In genomic region chr7:130472683-130473082, GRCm38 (mm10) we compare ENCODE assay signal across 16 mouse cellular contexts. TPM values are rescaled to one million over a fixed set of nuclear protein-coding genes. Genes with fewer than 3 reads are reported as not detected.
DNase-seq lines count a peak whose midpoint lies in the region; ATAC-seq and TF ChIP-seq lines count a peak whose summit lies in the region.
"Had no signal": no experiment of that assay in that cellular context is flagged by ENCODE, and none has a peak within 500 bp of the region (broad histone marks: within the 10 kb centered on the region; RNA-seq: fewer than 3 reads in every experiment).

No protein-coding gene starts in this region.

- peaks cover 47% of the 10 kb centered on the region for H3K4me1 ChIP-seq in forebrain, embryonic 12.5 days
- 0 out of 2 replicates have a peak, but pooled peaks cover 3% of the 10 kb centered on the region for H3K4me1 ChIP-seq in forebrain, postnatal 0 days (ENCODE audit: insufficient read depth)
- H3K4me1 ChIP-seq in midbrain, embryonic 12.5 days, result peaks cover 47% of the 10 kb centered on the region
- H3K4me1 ChIP-seq in midbrain, postnatal 0 days (ENCODE audit: insufficient read depth, low read length), result no peaks in the 10 kb centered on the region

- DNase-seq in forebrain, postnatal 0 days, result no peak
- no peak for DNase-seq in midbrain, postnatal 0 days (ENCODE audit: low spot score)
- DNase-seq in embryo, embryonic 11 days, result peak; percentile 64
- DNase-seq in retina, embryonic 14.5 days (ENCODE audit: low spot score), result peak; percentile 70
- DNase-seq in thymus, postnatal 14 days, result no peak
- no peak for DNase-seq in urinary bladder, postnatal 10 days (ENCODE audit: low spot score)
- DNase-seq: adrenal gland, postnatal 14 days; cerebellum, adult 18-20 months; gastrocnemius, postnatal 25 days; liver; lung, adult 18-20 months had no signal

- WGBS in forebrain, embryonic 12.5 days, result 11% methylated on average over 6 of the region's 6 CpGs
- WGBS in forebrain, postnatal 0 days, result 21% methylated on average over 6 of the region's 6 CpGs
- 14% methylated on average over 6 of the region's 6 CpGs for WGBS in midbrain, embryonic 12.5 days
- 26% methylated on average over 6 of the region's 6 CpGs for WGBS in midbrain, postnatal 0 days

- no peak for TF ChIP-seq CTCF in forebrain, postnatal 0 days (IDR thresholded peaks at IDR 0.05; ENCODE audit: low read depth)
- TF ChIP-seq CTCF in midbrain, postnatal 0 days (IDR thresholded peaks at IDR 0.05), result no peak

- H3K4me3 ChIP-seq in forebrain, embryonic 12.5 days (replicated peaks), result no peak overlapping the region
- H3K4me3 ChIP-seq in forebrain, postnatal 0 days (ENCODE audit: low read depth, low read length), result no peak overlapping the region
- no peak overlapping the region for H3K4me3 ChIP-seq in midbrain, embryonic 12.5 days
- no peak overlapping the region for H3K4me3 ChIP-seq in midbrain, postnatal 0 days (ENCODE audit: low read depth, low read length)
- H3K4me3 ChIP-seq: heart, embryonic 12.5 days; neural tube, embryonic 13.5 days had no signal

- H3K27me3 ChIP-seq in forebrain, embryonic 12.5 days, result no peaks in the 10 kb centered on the region
- no peaks in the 10 kb centered on the region for H3K27me3 ChIP-seq in forebrain, postnatal 0 days (ENCODE audit: insufficient read depth, low read length)
- H3K27me3 ChIP-seq in midbrain, embryonic 12.5 days, result peaks cover 8% of the 10 kb centered on the region
- H3K27me3 ChIP-seq in midbrain, postnatal 0 days (ENCODE audit: insufficient read depth, low read length), result no peaks in the 10 kb centered on the region
- H3K27me3 ChIP-seq: heart, embryonic 12.5 days; neural tube, embryonic 13.5 days had no signal

- no peaks in the 10 kb centered on the region for H3K36me3 ChIP-seq in forebrain, embryonic 12.5 days (replicated peaks)
- peaks cover 4% of the 10 kb centered on the region; the same call in 1 of the 2 replicates for H3K36me3 ChIP-seq in forebrain, postnatal 0 days (ENCODE audit: insufficient read depth)
- H3K36me3 ChIP-seq in midbrain, embryonic 12.5 days, result no peaks in the 10 kb centered on the region
- 0 out of 2 replicates have a peak, but pooled peaks cover 2% of the 10 kb centered on the region for H3K36me3 ChIP-seq in midbrain, postnatal 0 days (ENCODE audit: insufficient read depth, low read length)
- H3K36me3 ChIP-seq: neural tube, embryonic 13.5 days had no signal

- no peak overlapping the region for H3K9ac ChIP-seq in forebrain, embryonic 12.5 days
- no peak overlapping the region for H3K9ac ChIP-seq in forebrain, postnatal 0 days
- no peak overlapping the region for H3K9ac ChIP-seq in midbrain, embryonic 12.5 days (replicated peaks)
- H3K9ac ChIP-seq in midbrain, postnatal 0 days (replicated peaks; ENCODE audit: low read length, poor library complexity, severe bottlenecking), result no peak overlapping the region
- H3K9ac ChIP-seq: heart, embryonic 12.5 days; neural tube, embryonic 13.5 days had no signal

- ATAC-seq in forebrain, embryonic 12.5 days (ENCODE audit: low FRiP score), result peak; percentile 70
- ATAC-seq in forebrain, postnatal 0 days, result no peak
- ATAC-seq in midbrain, embryonic 12.5 days (ENCODE audit: low FRiP score, low read depth), result peak; percentile 84
- no peak for ATAC-seq in midbrain, postnatal 0 days (ENCODE audit: low FRiP score)
- ATAC-seq: activated CD4-positive, CD25-positive, alpha-beta regulatory T cell, adult 4 months had no signal

- no peaks in the 10 kb centered on the region for H3K9me3 ChIP-seq in forebrain, embryonic 12.5 days
- H3K9me3 ChIP-seq in forebrain, postnatal 0 days (ENCODE audit: low read length), result no peaks in the 10 kb centered on the region
- no peaks in the 10 kb centered on the region for H3K9me3 ChIP-seq in midbrain, embryonic 12.5 days
- no peaks in the 10 kb centered on the region for H3K9me3 ChIP-seq in midbrain, postnatal 0 days (ENCODE audit: low read length)
- H3K9me3 ChIP-seq: heart, embryonic 12.5 days; neural tube, embryonic 13.5 days had no signal

- H3K27ac ChIP-seq in forebrain, embryonic 12.5 days, result peak overlapping the region; percentile 79
- H3K27ac ChIP-seq in forebrain, postnatal 0 days (ENCODE audit: low read depth, low read length), result no peak overlapping the region
- H3K27ac ChIP-seq in midbrain, embryonic 12.5 days (replicated peaks), result peak overlapping the region; percentile 58; the same call in 1 of the 2 replicates
- no peak overlapping the region for H3K27ac ChIP-seq in midbrain, postnatal 0 days (ENCODE audit: low read depth, low read length)
- H3K27ac ChIP-seq: neural tube, embryonic 13.5 days had no signal

- no peak overlapping the region for H3K4me2 ChIP-seq in forebrain, embryonic 12.5 days
- no peak overlapping the region for H3K4me2 ChIP-seq in forebrain, postnatal 0 days (ENCODE audit: low read depth)
- H3K4me2 ChIP-seq in midbrain, embryonic 12.5 days (replicated peaks), result no peak overlapping the region
- H3K4me2 ChIP-seq in midbrain, postnatal 0 days (ENCODE audit: low read depth, low read length, poor library complexity, severe bottlenecking), result no peak overlapping the region
- H3K4me2 ChIP-seq: heart, embryonic 12.5 days; neural tube, embryonic 13.5 days had no signal

RNA-seq across cellular contexts. Expression of gene Ate1, which starts 47.5 kb away (rescaled TPM):
- polyA plus RNA-seq in forebrain, embryonic 12.5 days (2016; fragmentation: Nextera tagmentation; extraction: Ambion mirVana), result 66.9 and 67.2 TPM in 2 replicates
- 44.2 and 50.8 TPM in 2 replicates for total RNA-seq in forebrain, postnatal 0 days (2014; rRNA removed)
- 65.6 and 97.7 TPM in 2 replicates for polyA plus RNA-seq in forebrain, postnatal 0 days (2015; fragmentation: Nextera tagmentation; extraction: Ambion mirVana)
- 68.2 and 76.9 TPM in 2 replicates for polyA plus RNA-seq in midbrain, embryonic 12.5 days (2016; fragmentation: Nextera tagmentation; extraction: Ambion mirVana)
- total RNA-seq in midbrain, postnatal 0 days (2014; rRNA removed), result 47.4 and 60.5 TPM in 2 replicates
- 101 and 129 TPM in 2 replicates for polyA plus RNA-seq in midbrain, postnatal 0 days (2015; fragmentation: Nextera tagmentation; extraction: Ambion mirVana)

Comparison
In these comparisons a context has a peak if more than half of its experiments do, and no peak if none do; other contexts are left out.
1. ATAC-seq: peak in forebrain, embryonic 12.5 days (single experiment) and midbrain, embryonic 12.5 days (single experiment); none in forebrain, postnatal 0 days (single experiment) and midbrain, postnatal 0 days (single experiment).
2. H3K27ac ChIP-seq: peak in forebrain, embryonic 12.5 days (single experiment) and midbrain, embryonic 12.5 days (single experiment); none in forebrain, postnatal 0 days (single experiment) and midbrain, postnatal 0 days (single experiment).
3. DNase-seq: peak in embryo, embryonic 11 days (single experiment) and retina, embryonic 14.5 days (single experiment); none in forebrain, postnatal 0 days (single experiment), midbrain, postnatal 0 days (single experiment), thymus, postnatal 14 days (single experiment) and urinary bladder, postnatal 10 days (single experiment).